Mouse (Mus musculus) small intestine, adult 10 weeks (tissue): ENCODE data around the gene Gch1. TPM values are rescaled to one million over a fixed set of nuclear protein-coding genes. Genes with fewer than 3 reads are reported as not detected.

ENCODE experiments used
- polyA plus RNA-seq: library from polyadenylated mRNA; stranded (reverse); fragments of 350-450 nt; fragmentation: Illumina TruSeq; extraction: RNeasy Lipid Tissue Mini Kit (QIAGEN cat#74804); gene quantifications from one replicate; pipeline ENCODE4 v1.2.3, GENCODE M21; 2014; ENCODE audit warnings: low replicate concordance

The Gch1 gene
- 10.1 TPM for polyA plus RNA-seq

GRCm38 (mm10) chr14:47188848-47189634 lies at the start of gene Gch1:
Gene Gch1 (minus strand): TSS chr14:47189413.

Other genes with a start within 250 kb of the Gch1 start
- 17.9 TPM for gene Wdhd1, start 87.4 kb upstream of the Gch1 start, polyA plus RNA-seq
- gene Socs4, start 87.5 kb upstream of the Gch1 start, polyA plus RNA-seq: 95.5 TPM
- 134 TPM for gene Mapk1ip1l, start 108.9 kb upstream of the Gch1 start, polyA plus RNA-seq
- 142 TPM for gene Lgals3, start 178.3 kb upstream of the Gch1 start, polyA plus RNA-seq
- 2.8 TPM for gene Dlgap5, start 229.0 kb upstream of the Gch1 start, polyA plus RNA-seq